Mouse (Mus musculus): ENCODE measurements around the gene Sipa1.

DNA sequence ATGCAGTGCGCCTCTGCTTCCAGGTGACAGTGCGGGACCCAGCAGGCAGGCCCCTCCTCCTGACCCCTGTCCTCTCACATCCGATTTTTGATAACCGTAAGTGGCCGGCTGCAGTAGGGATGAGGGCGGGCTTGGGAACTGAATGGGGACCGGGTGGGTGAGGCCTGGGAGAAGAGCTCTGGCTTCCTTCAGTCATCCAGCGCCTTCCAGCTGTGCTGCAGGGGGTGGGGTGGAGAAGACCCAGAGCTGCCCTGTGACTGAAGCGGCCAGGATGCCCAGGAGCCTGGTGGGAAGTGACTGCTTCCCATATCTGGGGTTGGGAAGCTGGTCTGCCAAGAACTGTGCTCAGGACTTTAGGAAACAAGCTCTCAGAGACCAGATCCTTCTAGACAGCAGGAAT is 23.2 kb downstream of the Sipa1 start:
- no peak for TF ChIP-seq TAL1 (IDR thresholded peaks at IDR 0.05; ENCODE audit: low read length)
- TF ChIP-seq GATA1 (IDR thresholded peaks at IDR 0.05; ENCODE audit: low read length) = no peak

Data from erythroblast, embryonic 14.5 days (primary cell).